Mouse (Mus musculus) Patski (cell line): ENCODE measurements around the gene Elf3. TPM values are rescaled to one million over a fixed set of nuclear protein-coding genes. Genes with fewer than 3 reads are reported as not detected.

Experiments used
- ATAC-seq: fragments of 100-300 bp; one replicate; pipeline ENCODE4 v1.8.0; 2021
- CTCF ChIA-PET: fragments of 350-600 bp; sonication (Branson Sonifier 250); formaldehyde crosslinking; loops from one replicate; lab custom pipeline; 2022; ENCODE audit warnings: inconsistent platforms; lab: Charles Lee
- POLR2A ChIA-PET: fragments of 350-600 bp; sonication (Branson Sonifier 250); formaldehyde crosslinking; loops from one replicate; lab custom pipeline; 2022; ENCODE audit warnings: antibody characterized with exemption, inconsistent platforms; lab: Charles Lee
- DNase-seq: peaks from one replicate; pipeline ENCODE4 v3.0.0-alpha.2; 2011; ENCODE audit warnings: low read depth, low spot score
- H3K27me3 ChIP-seq: fragments of 371-371 bp; one replicate; pipeline ENCODE4 v1.5.1; 2021
- CTCF ChIP-seq: fragments of 100-300 bp; IDR thresholded peaks from one replicate; pipeline ENCODE4 v1.5.1; 2021
- in situ Hi-C: fragments of 300-500 bp; cut with MboI; formaldehyde crosslinking; loops from 3 replicates; pipeline ENCODE4 v1.11.1; 2018; ENCODE audit warnings: low pct_unique_long_range_greater_than_20kb, mixed read lengths
- polyA plus RNA-seq: library from polyadenylated mRNA; unstranded; gene quantifications from one replicate; pipeline ENCODE4 v1.2.3, GENCODE M21; 2021

The Elf3 gene
- polyA plus RNA-seq, result 27.3 TPM

- ATAC-seq (peak; percentile 80), DNase-seq (peak; percentile 97)
- no peak for TF ChIP-seq CTCF
- in situ Hi-C loops, result loop anchor here (5.0 kb wide), 1 partner anchor 86 kb away; no protein-coding TSS in a partner anchor
- CTCF ChIA-PET, result interaction anchor here (0.7 to 7.5 kb wide), 8 partner anchors 9 to 87 kb away, joined by 3 to 78 read pairs (median 3); no protein-coding TSS in a partner anchor
- POLR2A ChIA-PET, result interaction anchor here (0.7 to 2.5 kb wide), 7 partner anchors 38 to 267 kb away, joined by 3 to 14 read pairs (median 3); no protein-coding TSS in a partner anchor
- H3K27me3 ChIP-seq, result no peaks in the 10 kb centered on the region
Observed at GRCm38 (mm10) chr1:135258380-135259127, at the start of gene Elf3. Gene Elf3, minus strand, starts transcription at chr1:135258568.

- no peaks in the 10 kb centered on the region for H3K27me3 ChIP-seq
- POLR2A ChIA-PET, result no interaction called here
- no peak for TF ChIP-seq CTCF
- no peak for ATAC-seq
- in situ Hi-C loops, result no loop called here
- DNase-seq, result no peak
- CTCF ChIA-PET, result no interaction called here
Observed at GRCm38 (mm10) chr1:135290908-135291307, 32.5 kb upstream of the Elf3 start.

- no peaks in the 10 kb centered on the region for H3K27me3 ChIP-seq
- TF ChIP-seq CTCF, result no peak
- DNase-seq, result no peak
- ATAC-seq, result no peak
- ChIA-PET CTCF (interaction anchor here (1.3 kb wide), 1 partner anchor 17 kb away, joined by 3 read pairs; no protein-coding TSS in a partner anchor), POLR2A (no interaction called here)
- in situ Hi-C loops, result no loop called here
Observed at GRCm38 (mm10) chr1:135286311-135286710, 27.9 kb upstream of the Elf3 start.

GRCm38 (mm10) chr1:135283826-135284291 is 25.5 kb upstream of the Elf3 start, which contains the start of gene Rnpep:
Gene Rnpep, minus strand, starts transcription at chr1:135284084.
- TF ChIP-seq CTCF, result no peak
- CTCF ChIA-PET, result interaction anchor here (2.5 kb wide), 1 partner anchor 24 kb away, joined by 7 read pairs; no protein-coding TSS in a partner anchor
- in situ Hi-C loops, result no loop called here
- DNase-seq, result no peak
- H3K27me3 ChIP-seq, result no peaks in the 10 kb centered on the region
- POLR2A ChIA-PET, result interaction anchor here (1.6 kb wide), 1 partner anchor 83 kb away, joined by 5 read pairs; no protein-coding TSS in a partner anchor
- ATAC-seq, result peak; percentile 86

- DNase-seq (no peak), ATAC-seq (peak; percentile 38)
- TF ChIP-seq CTCF, result no peak
- in situ Hi-C loops, result no loop called here
- CTCF ChIA-PET, result interaction anchor here (1.4 to 2.5 kb wide), 2 partner anchors 24 to 111 kb away, joined by 3 to 7 read pairs; no protein-coding TSS in a partner anchor
- POLR2A ChIA-PET, result interaction anchor here (1.6 kb wide), 1 partner anchor 83 kb away, joined by 5 read pairs; no protein-coding TSS in a partner anchor
- no peaks in the 10 kb centered on the region for H3K27me3 ChIP-seq
Observed at GRCm38 (mm10) chr1:135283287-135283825, 25.0 kb upstream of the Elf3 start.

- in situ Hi-C loops, result no loop called here
- DNase-seq (no peak), ATAC-seq (no peak)
- ChIA-PET CTCF (interaction anchor here (0.7 to 2.5 kb wide), 3 partner anchors 14 to 110 kb away, joined by 3 to 7 read pairs (median 3); no protein-coding TSS in a partner anchor), POLR2A (interaction anchor here (1.6 kb wide), 1 partner anchor 84 kb away, joined by 5 read pairs; no protein-coding TSS in a partner anchor)
- H3K27me3 ChIP-seq, result no peaks in the 10 kb centered on the region
- TF ChIP-seq CTCF, result no peak
Observed at GRCm38 (mm10) chr1:135282536-135283286, 24.3 kb upstream of the Elf3 start.

- CTCF ChIA-PET, result interaction anchor here (1.4 to 2.5 kb wide), 2 partner anchors 22 to 110 kb away, joined by 3 to 7 read pairs; no protein-coding TSS in a partner anchor
- ATAC-seq (no peak), DNase-seq (no peak)
- POLR2A ChIA-PET, result interaction anchor here (0.6 kb wide), 1 partner anchor 66 kb away, joined by 4 read pairs; no protein-coding TSS in a partner anchor
- no peaks in the 10 kb centered on the region for H3K27me3 ChIP-seq
- no peak for TF ChIP-seq CTCF
- in situ Hi-C loops, result no loop called here
Observed at GRCm38 (mm10) chr1:135281841-135282240, 23.5 kb upstream of the Elf3 start.

GRCm38 (mm10) chr1:135280646-135281045 is 22.3 kb upstream of the Elf3 start:
- in situ Hi-C loops, result no loop called here
- DNase-seq (no peak), ATAC-seq (no peak)
- CTCF ChIA-PET, result interaction anchor here (0.6 to 1.5 kb wide), 2 partner anchors 9 to 17 kb away, joined by 3 read pairs; no protein-coding TSS in a partner anchor
- no peak for TF ChIP-seq CTCF
- H3K27me3 ChIP-seq, result no peaks in the 10 kb centered on the region
- POLR2A ChIA-PET, result no interaction called here

GRCm38 (mm10) chr1:135271371-135271770 is 13.0 kb upstream of the Elf3 start:
- in situ Hi-C loops, result no loop called here
- CTCF ChIA-PET, result interaction anchor here (1.3 kb wide), 1 partner anchor 9 kb away, joined by 3 read pairs; no protein-coding TSS in a partner anchor
- POLR2A ChIA-PET, result no interaction called here

More at GRCm38 (mm10) chr1:135271371-135271770, 13.0 kb upstream of the Elf3 start:
- DNase-seq (no peak), ATAC-seq (no peak)
- no peak for TF ChIP-seq CTCF
- no peaks in the 10 kb centered on the region for H3K27me3 ChIP-seq
